Mouse (Mus musculus) intestine, embryonic 14.5 days (tissue): ENCODE data around the gene Myocd. TPM values are rescaled to one million over a fixed set of nuclear protein-coding genes. Genes with fewer than 3 reads are reported as not detected.
A peak's percentile ranks its signal among the peaks of the same experiment; 100 is the strongest.

Experiments
- ATAC-seq: fragments of 200-750 bp; cut with Nextera tagmentation; replicated peaks from 2 replicates; pipeline ENCODE4 v1.8.0; 2017; ENCODE audit warnings: low read depth, moderate number of reproducible peaks, moderate TSS enrichment, moderate library complexity; ENCODE audit not compliant: low FRiP score, low TSS enrichment
- DNase-seq: peaks from one replicate; pipeline ENCODE4 v3.0.0-alpha.2; 2018; ENCODE audit warnings: low spot score
- H3K27ac ChIP-seq: fragments of 300-500 bp; sonication (generic); 2 replicates; pipeline ENCODE4 v1.5.1; 2014; ENCODE audit warnings: low read depth, mild to moderate bottlenecking, control low read depth
- H3K27me3 ChIP-seq: fragments of 300-500 bp; sonication (generic); replicated peaks from 2 replicates; pipeline ENCODE4 v1.6.1; 2014; ENCODE audit warnings: low read length, control low read depth; ENCODE audit not compliant: control insufficient read depth, insufficient read depth
- H3K36me3 ChIP-seq: fragments of 300-500 bp; sonication (generic); 2 replicates; pipeline ENCODE4 v1.6.1; 2014; ENCODE audit warnings: low read length, control low read depth; ENCODE audit not compliant: control insufficient read depth, insufficient read depth
- H3K4me1 ChIP-seq: fragments of 300-500 bp; sonication (generic); replicated peaks from 2 replicates; pipeline ENCODE4 v1.6.1; 2014; ENCODE audit warnings: low read length, control low read depth, mixed read lengths; ENCODE audit not compliant: control insufficient read depth, insufficient read depth
- H3K4me2 ChIP-seq: fragments of 300-500 bp; sonication (generic); 2 replicates; pipeline ENCODE4 v1.6.1; 2014; ENCODE audit warnings: low read length
- H3K4me3 ChIP-seq: fragments of 300-500 bp; sonication (generic); 2 replicates; pipeline ENCODE4 v1.5.1; 2014; ENCODE audit warnings: low read depth, low read length, control low read depth, mixed read lengths
- H3K9ac ChIP-seq: fragments of 300-500 bp; sonication (generic); 2 replicates; pipeline ENCODE4 v1.6.1; 2014; ENCODE audit warnings: mild to moderate bottlenecking, low read length
- H3K9me3 ChIP-seq: fragments of 300-500 bp; sonication (generic); 2 replicates; pipeline ENCODE4 v1.6.1; 2016; ENCODE audit warnings: low read length, control low read depth; ENCODE audit not compliant: control insufficient read depth
- WGBS: fragments of 180-500 bp; shearing (Covaris S2); extraction: QIAGEN DNeasy Blood & Tissue Kit; methylation state at CpG from one replicate; pipeline ENCODE4 v1.1.7; 2014; 5-methylcytosine and 5-hydroxymethylcytosine counted together
- polyA plus RNA-seq: library from polyadenylated mRNA; unstranded; fragments of >200 nt; fragmentation: Nextera tagmentation; extraction: Ambion mirVana; gene quantifications from 2 replicates; pipeline ENCODE4 v1.2.1, GENCODE M21; 2014

Gene Myocd
- 42.5 and 53.5 TPM in 2 replicates for polyA plus RNA-seq

GRCm38 (mm10) chr11:65269851-65270473 is at the start of gene Myocd:
Gene Myocd, minus strand, starts transcription at chr11:65269989.
- H3K4me3 ChIP-seq: peak within 1 kb of the TSS; percentile 50
- peak within 1 kb of the TSS; percentile 43 for H3K9ac ChIP-seq
- peak within 1 kb of the TSS; percentile 68 for H3K4me2 ChIP-seq
- under 1% methylated on average over 37 of the region's 37 CpGs for WGBS
- 0 out of 2 replicates have a peak, but pooled peaks cover 4% of the 10 kb centered on the region for H3K4me1 ChIP-seq
- no peaks in the 10 kb centered on the region for H3K9me3 ChIP-seq
- ATAC-seq: peak; percentile 88
- DNase-seq: peak; percentile 79
- peak within 1 kb of the TSS; percentile 71; the same call in 1 of the 2 replicates for H3K27ac ChIP-seq
- H3K27me3 ChIP-seq: no peaks in the 10 kb centered on the region
- no peaks in the 10 kb centered on the region for H3K36me3 ChIP-seq

- H3K4me3 ChIP-seq: no peak overlapping the region
- 0 out of 2 replicates have a peak, but pooled peaks cover 2% of the 10 kb centered on the region for H3K9me3 ChIP-seq
- no peak overlapping the region for H3K4me2 ChIP-seq
- ATAC-seq: no peak
- no peaks in the 10 kb centered on the region for H3K27me3 ChIP-seq
- no peak for DNase-seq
- no peaks in the 10 kb centered on the region for H3K4me1 ChIP-seq
- no peak overlapping the region for H3K9ac ChIP-seq
- WGBS: 39% methylated on average over 3 of the region's 3 CpGs
- no peaks in the 10 kb centered on the region for H3K36me3 ChIP-seq
- no peak overlapping the region for H3K27ac ChIP-seq
Measured at GRCm38 (mm10) chr11:65303824-65304223, 34.0 kb upstream of the Myocd start.

DNA sequence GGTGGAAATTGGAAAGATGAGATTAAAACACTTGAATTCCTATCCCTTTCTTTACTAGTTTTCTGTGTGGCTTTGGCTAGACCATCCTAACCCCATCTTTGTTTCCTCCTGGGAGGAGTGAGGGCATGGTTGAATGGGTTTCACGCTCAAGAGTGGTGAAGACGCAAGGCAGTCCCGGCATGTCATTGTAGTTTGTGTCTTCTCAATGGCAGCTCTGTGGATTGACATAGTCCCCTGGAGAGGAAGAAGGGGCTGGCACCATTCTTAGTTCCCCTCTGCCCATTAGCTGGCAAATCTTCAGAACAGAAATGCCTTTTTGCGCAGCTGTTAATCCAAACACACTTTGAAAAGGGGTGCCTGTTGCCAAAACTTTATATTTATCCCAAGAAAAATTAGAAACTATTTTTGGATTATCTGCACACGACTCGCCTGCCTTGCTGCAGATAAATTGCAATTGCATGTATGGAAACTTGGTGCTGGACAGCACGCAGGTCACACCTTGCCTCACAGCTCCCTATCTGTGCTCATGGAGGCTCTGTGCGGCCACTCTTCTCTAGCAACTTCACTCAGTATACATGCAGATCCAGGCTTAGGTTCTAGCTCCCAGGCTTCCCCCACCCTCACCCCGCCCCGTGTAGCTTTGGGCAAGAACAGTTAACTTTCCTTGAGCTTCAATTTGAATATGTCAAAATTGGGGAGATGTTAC is 24.5 kb upstream of the Myocd start:
- Histone ChIP-seq H3K4me3 (no peak overlapping the region), H3K9me3 (no peaks in the 10 kb centered on the region), H3K4me2 (no peak overlapping the region), H3K9ac (no peak overlapping the region), H3K27ac (no peak overlapping the region), H3K27me3 (no peaks in the 10 kb centered on the region), H3K4me1 (no peaks in the 10 kb centered on the region), H3K36me3 (no peaks in the 10 kb centered on the region)
- no peak for ATAC-seq
- DNase-seq: peak; percentile 20
- 85% methylated on average over 10 of the region's 10 CpGs for WGBS

DNA sequence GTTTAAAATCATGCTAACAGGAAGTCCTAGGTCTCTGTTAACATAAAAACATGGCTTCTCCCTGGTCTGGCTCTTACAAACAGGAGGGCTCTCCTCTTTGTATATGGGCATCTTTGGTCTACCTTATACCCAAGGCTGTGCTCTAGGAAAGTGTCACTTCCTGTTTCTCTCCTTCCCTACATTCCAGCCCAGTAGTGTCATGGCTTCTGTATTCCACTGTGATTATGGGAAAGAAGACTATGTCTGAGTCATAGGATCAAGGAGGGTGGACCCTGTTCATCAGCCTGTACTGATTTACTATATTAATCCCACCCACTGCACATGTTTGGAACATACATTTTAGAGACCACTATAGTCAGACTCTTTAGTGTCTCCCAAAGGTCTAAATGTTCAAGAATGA is 23.2 kb upstream of the Myocd start:
- Histone ChIP-seq H3K36me3 (no peaks in the 10 kb centered on the region), H3K9ac (no peak overlapping the region), H3K4me3 (no peak overlapping the region), H3K9me3 (no peaks in the 10 kb centered on the region), H3K4me2 (no peak overlapping the region), H3K27ac (no peak overlapping the region), H3K27me3 (no peaks in the 10 kb centered on the region), H3K4me1 (no peaks in the 10 kb centered on the region)
- ATAC-seq (no peak), DNase-seq (no peak)

GRCm38 (mm10) chr11:65287706-65288105 is 17.9 kb upstream of the Myocd start:
- DNase-seq: peak; percentile 29

DNA sequence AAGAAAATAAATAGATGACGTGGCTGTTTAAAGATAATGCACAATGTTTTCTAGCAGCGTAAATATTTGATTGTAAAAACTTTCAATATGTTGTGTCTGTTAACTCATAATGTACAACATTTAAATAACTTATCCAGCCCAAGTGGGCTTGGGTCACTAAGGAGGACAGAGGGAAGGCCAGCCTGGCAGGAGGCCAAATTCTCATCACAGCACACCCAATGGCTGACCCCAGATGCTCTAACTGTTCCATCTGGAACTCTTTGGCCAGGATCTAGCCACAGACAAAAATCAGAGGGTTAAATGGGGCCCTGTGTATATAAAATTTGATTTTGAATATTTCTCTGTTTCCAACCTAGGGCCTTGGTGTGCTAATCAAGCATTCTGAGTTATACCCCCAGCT is 16.4 kb upstream of the Myocd start:
- Histone ChIP-seq H3K36me3 (no peaks in the 10 kb centered on the region), H3K9ac (no peak overlapping the region), H3K4me3 (no peak overlapping the region), H3K4me1 (no peaks in the 10 kb centered on the region), H3K27me3 (no peaks in the 10 kb centered on the region), H3K9me3 (no peaks in the 10 kb centered on the region), H3K4me2 (no peak overlapping the region), H3K27ac (no peak overlapping the region)
- no peak for ATAC-seq
- WGBS: 74% methylated on average over 2 of the region's 2 CpGs
- DNase-seq: peak; percentile 2

More at GRCm38 (mm10) chr11:65287706-65288105, 17.9 kb upstream of the Myocd start:
- Histone ChIP-seq H3K36me3 (no peaks in the 10 kb centered on the region), H3K27me3 (no peaks in the 10 kb centered on the region), H3K4me1 (no peaks in the 10 kb centered on the region), H3K4me2 (no peak overlapping the region), H3K9me3 (no peaks in the 10 kb centered on the region), H3K4me3 (no peak overlapping the region), H3K27ac (no peak overlapping the region), H3K9ac (no peak overlapping the region)
- WGBS: 90% methylated on average over 8 of the region's 8 CpGs
- no peak for ATAC-seq

DNA sequence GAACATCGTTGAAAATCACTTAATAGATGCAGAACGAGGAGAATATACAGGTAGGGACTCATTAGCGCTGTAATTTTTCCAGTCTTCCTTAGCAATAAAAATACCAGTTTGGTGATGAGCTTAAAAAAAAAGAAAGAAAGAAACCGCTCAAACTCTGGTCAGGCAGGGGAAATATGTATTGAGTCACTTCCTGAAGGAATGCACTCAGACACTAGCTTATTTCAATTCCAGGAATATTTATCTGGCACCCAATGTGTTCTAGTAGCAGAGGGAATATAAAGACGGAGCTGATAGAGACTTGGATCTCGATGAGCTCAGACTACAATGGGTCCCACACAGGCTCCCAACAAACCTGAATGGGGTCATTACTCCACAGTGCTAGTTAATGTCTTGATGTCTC is 5.7 kb upstream of the Myocd start:
- no peak for ATAC-seq
- no peaks in the 10 kb centered on the region for H3K9me3 ChIP-seq
- 80% methylated on average over 6 of the region's 6 CpGs for WGBS

DNA sequence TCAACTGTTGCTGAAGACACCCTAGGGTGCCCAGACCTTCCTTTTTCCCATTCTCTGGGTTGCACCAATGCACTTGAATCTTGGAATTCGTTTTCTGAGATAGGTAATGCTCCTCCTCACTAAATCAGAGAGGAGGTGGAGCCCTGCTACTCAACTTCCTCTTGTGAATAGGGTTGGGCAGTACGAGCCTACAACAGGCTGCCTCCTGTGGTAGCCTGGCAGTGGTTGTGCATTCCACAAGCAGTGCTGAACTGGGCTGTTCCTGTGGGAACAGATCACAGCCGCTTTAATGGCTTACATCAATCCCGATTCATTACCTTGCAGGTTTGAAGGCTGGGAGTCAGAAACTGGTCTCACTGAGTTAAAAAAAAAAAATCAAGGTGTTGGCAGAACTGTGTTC is 1.2 kb upstream of the Myocd start:
- Histone ChIP-seq H3K27ac (no peak overlapping the region), H3K36me3 (no peaks in the 10 kb centered on the region), H3K9me3 (no peaks in the 10 kb centered on the region), H3K4me3 (0 out of 2 replicates have a peak overlapping the region, but pooled peaks have one; percentile 50), H3K4me1 (0 out of 2 replicates have a peak, but pooled peaks cover 4% of the 10 kb centered on the region), H3K27me3 (no peaks in the 10 kb centered on the region), H3K4me2 (peak overlapping the region; percentile 68), H3K9ac (no peak overlapping the region)
- ATAC-seq (no peak), DNase-seq (peak; percentile 50)
- 25% methylated on average over 4 of the region's 4 CpGs for WGBS

More for the DNA sequence above, 5.7 kb upstream of the Myocd start:
- Histone ChIP-seq H3K9ac (no peak overlapping the region), H3K27me3 (no peaks in the 10 kb centered on the region), H3K27ac (no peak overlapping the region), H3K4me3 (no peak overlapping the region), H3K4me1 (peaks cover 10% of the 10 kb centered on the region; the same call in 1 of the 2 replicates), H3K4me2 (no peak overlapping the region), H3K36me3 (no peaks in the 10 kb centered on the region)
- peak; percentile 20 for DNase-seq
